Mouse (Mus musculus) hindbrain, embryonic 12.5 days (tissue): ENCODE measurements around the gene Krtap21-1. TPM values are rescaled to one million over a fixed set of nuclear protein-coding genes. Genes with fewer than 3 reads are reported as not detected.

Experiments used
- ATAC-seq: fragments of 200-750 bp; cut with Nextera tagmentation; 2 replicates; pipeline ENCODE4 v1.8.0; 2017; ENCODE audit warnings: moderate TSS enrichment; ENCODE audit not compliant: low FRiP score
- H3K27ac ChIP-seq: fragments of 300-500 bp; sonication (generic); 2 replicates; pipeline ENCODE4 v1.5.1; 2016; ENCODE audit warnings: mild to moderate bottlenecking
- H3K27me3 ChIP-seq: fragments of 300-500 bp; sonication (generic); 2 replicates; pipeline ENCODE4 v1.6.1; 2016; ENCODE audit warnings: mild to moderate bottlenecking
- H3K36me3 ChIP-seq: fragments of 300-500 bp; sonication (generic); 2 replicates; pipeline ENCODE4 v1.6.1; 2016; ENCODE audit warnings: mild to moderate bottlenecking
- H3K4me1 ChIP-seq: fragments of 300-500 bp; sonication (generic); 2 replicates; pipeline ENCODE4 v1.6.1; 2016
- H3K4me2 ChIP-seq: fragments of 300-500 bp; sonication (generic); replicated peaks from 2 replicates; pipeline ENCODE4 v1.6.1; 2016; ENCODE audit warnings: mild to moderate bottlenecking
- H3K4me3 ChIP-seq: fragments of 300-500 bp; sonication (generic); 2 replicates; pipeline ENCODE4 v1.5.1; 2016; ENCODE audit warnings: mild to moderate bottlenecking
- H3K9ac ChIP-seq: fragments of 300-500 bp; sonication (generic); 2 replicates; pipeline ENCODE4 v1.6.1; 2016; ENCODE audit warnings: mild to moderate bottlenecking, moderate library complexity
- H3K9me3 ChIP-seq: fragments of 300-500 bp; sonication (generic); replicated peaks from 2 replicates; pipeline ENCODE4 v1.6.1; 2016; ENCODE audit warnings: mild to moderate bottlenecking
- WGBS: fragments of 180-500 bp; shearing (Covaris S2); methylation state at CpG from one replicate; pipeline ENCODE4 v1.1.7; 2016; 5-methylcytosine and 5-hydroxymethylcytosine counted together
- polyA plus RNA-seq: library from polyadenylated mRNA; unstranded; fragments of >200 nt; fragmentation: Nextera tagmentation; extraction: Ambion mirVana; gene quantifications from 2 replicates; pipeline ENCODE4 v1.2.1, GENCODE M21; 2016

Krtap21-1 gene
- not detected in 2 replicates for polyA plus RNA-seq

GRCm38 (mm10) chr16:89403768-89404167 is at the start of gene Krtap21-1:
Krtap21-1 (minus strand) TSS chr16:89403868.
- Histone ChIP-seq H3K4me1 (no peaks in the 10 kb centered on the region), H3K9ac (no peak within 1 kb of the TSS), H3K4me3 (no peak within 1 kb of the TSS), H3K27ac (no peak within 1 kb of the TSS), H3K4me2 (no peak within 1 kb of the TSS), H3K36me3 (no peaks in the 10 kb centered on the region), H3K27me3 (no peaks in the 10 kb centered on the region), H3K9me3 (no peaks in the 10 kb centered on the region)
- 81% methylated on average over 2 of the region's 2 CpGs for WGBS
- no peak for ATAC-seq

GRCm38 (mm10) chr16:89429586-89429985 is 25.9 kb upstream of the Krtap21-1 start:
- H3K4me2 ChIP-seq, result no peak overlapping the region
- H3K9me3 ChIP-seq, result 0 out of 2 replicates have a peak, but pooled peaks cover 8% of the 10 kb centered on the region
- H3K36me3 ChIP-seq, result no peaks in the 10 kb centered on the region
- no peaks in the 10 kb centered on the region for H3K27me3 ChIP-seq
- H3K9ac ChIP-seq, result no peak overlapping the region
- no peak for ATAC-seq
- 87% methylated on average over 2 of the region's 2 CpGs for WGBS
- H3K4me1 ChIP-seq, result no peaks in the 10 kb centered on the region
- no peak overlapping the region for H3K4me3 ChIP-seq
- no peak overlapping the region for H3K27ac ChIP-seq

GRCm38 (mm10) chr16:89425310-89425709 is 21.6 kb upstream of the Krtap21-1 start:
- H3K4me3 ChIP-seq, result no peak overlapping the region
- H3K4me2 ChIP-seq, result no peak overlapping the region
- H3K9me3 ChIP-seq, result 0 out of 2 replicates have a peak, but pooled peaks cover 8% of the 10 kb centered on the region
- no peak overlapping the region for H3K9ac ChIP-seq
- no peaks in the 10 kb centered on the region for H3K4me1 ChIP-seq
- H3K36me3 ChIP-seq, result no peaks in the 10 kb centered on the region
- no peaks in the 10 kb centered on the region for H3K27me3 ChIP-seq
- 86% methylated on average over 5 of the region's 5 CpGs for WGBS
- H3K27ac ChIP-seq, result no peak overlapping the region
- ATAC-seq, result no peak

GRCm38 (mm10) chr16:89420011-89420410 is 16.3 kb upstream of the Krtap21-1 start, which contains the start of gene Krtap6-2:
Krtap6-2 (minus strand) TSS chr16:89420111.
- Histone ChIP-seq H3K27ac (no peak within 1 kb of the TSS), H3K4me2 (no peak within 1 kb of the TSS), H3K4me3 (no peak within 1 kb of the TSS), H3K36me3 (no peaks in the 10 kb centered on the region), H3K4me1 (no peaks in the 10 kb centered on the region), H3K9ac (no peak within 1 kb of the TSS), H3K9me3 (no peaks in the 10 kb centered on the region), H3K27me3 (no peaks in the 10 kb centered on the region)
- ATAC-seq, result no peak
- 95% methylated on average over 3 of the region's 3 CpGs for WGBS

GRCm38 (mm10) chr16:89416311-89416710 is 12.6 kb upstream of the Krtap21-1 start:
- no peak for ATAC-seq

GRCm38 (mm10) chr16:89410345-89411068 is 6.8 kb upstream of the Krtap21-1 start:
- Histone ChIP-seq H3K4me1 (no peaks in the 10 kb centered on the region), H3K36me3 (no peaks in the 10 kb centered on the region), H3K9ac (no peak overlapping the region), H3K9me3 (no peaks in the 10 kb centered on the region), H3K27me3 (no peaks in the 10 kb centered on the region), H3K4me3 (no peak overlapping the region), H3K4me2 (no peak overlapping the region), H3K27ac (no peak overlapping the region)
- no peak; the same call in 1 of the 2 replicates for ATAC-seq
- 76% methylated on average over 5 of the region's 5 CpGs for WGBS

More at GRCm38 (mm10) chr16:89416311-89416710, 12.6 kb upstream of the Krtap21-1 start:
- Histone ChIP-seq H3K9ac (no peak overlapping the region), H3K4me2 (no peak overlapping the region), H3K36me3 (no peaks in the 10 kb centered on the region), H3K9me3 (no peaks in the 10 kb centered on the region), H3K4me1 (no peaks in the 10 kb centered on the region), H3K27me3 (no peaks in the 10 kb centered on the region), H3K4me3 (no peak overlapping the region), H3K27ac (no peak overlapping the region)
- 92% methylated on average over 3 of the region's 3 CpGs for WGBS

- H3K4me2 ChIP-seq, result no peak overlapping the region
- no peaks in the 10 kb centered on the region for H3K36me3 ChIP-seq
- no peaks in the 10 kb centered on the region for H3K9me3 ChIP-seq
- no peaks in the 10 kb centered on the region for H3K27me3 ChIP-seq
- ATAC-seq, result no peak
- WGBS, result 64% methylated on average over 2 of the region's 2 CpGs
- no peak overlapping the region for H3K27ac ChIP-seq
- H3K4me3 ChIP-seq, result no peak overlapping the region
- no peak overlapping the region for H3K9ac ChIP-seq
- no peaks in the 10 kb centered on the region for H3K4me1 ChIP-seq
Measured at GRCm38 (mm10) chr16:89372734-89373461, 30.8 kb downstream of the Krtap21-1 start.

Other genes starting within 250 kb of the Krtap21-1 start
- not detected in 2 replicates for gene Gm9789, start 245.9 kb downstream of the Krtap21-1 start, polyA plus RNA-seq
- not detected in 2 replicates for gene Gm7735, start 234.4 kb downstream of the Krtap21-1 start, polyA plus RNA-seq
- gene 1110057P08Rik, start 229.1 kb downstream of the Krtap21-1 start, polyA plus RNA-seq, result not detected in 2 replicates
- gene Krtap20-2, start 198.0 kb downstream of the Krtap21-1 start, polyA plus RNA-seq, result not detected in 2 replicates
- not detected in 2 replicates for gene Krtap6-2, start 16.2 kb upstream of the Krtap21-1 start, polyA plus RNA-seq
- not detected in 2 replicates for gene Krtap8-1, start 84.1 kb upstream of the Krtap21-1 start, polyA plus RNA-seq
- gene Krtap7-1, start 104.5 kb upstream of the Krtap21-1 start, polyA plus RNA-seq, result not detected in 2 replicates
- not detected in 2 replicates for gene Krtap11-1, start 167.3 kb upstream of the Krtap21-1 start, polyA plus RNA-seq